In the genomic region with DNA sequence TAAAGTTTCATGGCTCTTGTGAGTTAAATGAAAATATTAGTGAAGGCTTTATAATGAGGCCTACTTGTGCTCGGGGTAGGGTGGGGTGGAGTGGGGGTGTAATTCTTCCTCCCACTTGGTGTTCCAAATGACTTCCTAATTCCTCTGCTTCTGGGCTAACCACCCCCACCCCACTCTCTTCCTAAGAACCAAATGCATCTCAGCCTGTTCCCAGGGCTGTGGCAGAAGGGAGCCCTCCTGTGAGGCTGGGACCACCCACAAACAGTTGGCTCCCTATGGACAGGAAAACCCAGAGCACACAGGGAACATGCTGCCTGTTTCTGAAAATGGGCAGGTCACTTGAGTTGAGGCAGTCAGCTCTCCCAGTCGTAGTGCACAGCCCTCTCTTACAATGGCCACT, we compare ENCODE assay signal across 13 mouse cellular contexts.
DNase-seq lines count a peak whose midpoint lies in the region; ATAC-seq lines count a peak whose summit lies in the region.
"Had no signal": no experiment of that assay in that cellular context is flagged by ENCODE, and none has a peak within 500 bp of the region (broad histone marks: within the 10 kb centered on the region; RNA-seq: fewer than 3 reads in every experiment).

No protein-coding gene starts in this region.

- 45% methylated on average over 2 of the region's 2 CpGs for WGBS in embryonic facial prominence, embryonic 10.5 days
- 58% methylated on average over 2 of the region's 2 CpGs for WGBS in liver, embryonic 11.5 days

- H3K9me3 ChIP-seq in embryonic facial prominence, embryonic 10.5 days = no peaks in the 10 kb centered on the region
- no peaks in the 10 kb centered on the region for H3K9me3 ChIP-seq in liver, embryonic 11.5 days (ENCODE audit: control insufficient read depth, low read length)
- H3K9me3 ChIP-seq: midbrain, embryonic 10.5 days had no signal

- H3K4me3 ChIP-seq in embryonic facial prominence, embryonic 10.5 days = no peak overlapping the region
- H3K4me3 ChIP-seq in liver, embryonic 11.5 days (ENCODE audit: low read depth, low read length) = no peak overlapping the region
- H3K4me3 ChIP-seq: gastrocnemius, adult 2 months; midbrain, embryonic 10.5 days had no signal

- H3K4me1 ChIP-seq in embryonic facial prominence, embryonic 10.5 days = peaks cover 35% of the 10 kb centered on the region
- H3K4me1 ChIP-seq in liver, embryonic 11.5 days (replicated peaks; ENCODE audit: control insufficient read depth, insufficient read depth, low read length) = no peaks in the 10 kb centered on the region
- H3K4me1 ChIP-seq: midbrain, embryonic 10.5 days had no signal

- H3K36me3 ChIP-seq in embryonic facial prominence, embryonic 10.5 days (replicated peaks) = no peaks in the 10 kb centered on the region
- no peaks in the 10 kb centered on the region for H3K36me3 ChIP-seq in liver, embryonic 11.5 days (ENCODE audit: control insufficient read depth, insufficient read depth, low read length)
- H3K36me3 ChIP-seq: midbrain, embryonic 10.5 days had no signal

- no peak for ATAC-seq in liver, embryonic 11.5 days (replicated peaks; ENCODE audit: low FRiP score)
- ATAC-seq: forebrain, postnatal 0 days had no signal

- H3K27me3 ChIP-seq in embryonic facial prominence, embryonic 10.5 days (replicated peaks; ENCODE audit: low read depth, poor library complexity, severe bottlenecking) = no peaks in the 10 kb centered on the region
- H3K27me3 ChIP-seq in liver, embryonic 11.5 days (replicated peaks; ENCODE audit: control insufficient read depth, insufficient read depth, low read length) = no peaks in the 10 kb centered on the region

- DNase-seq in kidney, postnatal 10 days = peak; percentile 32
- DNase-seq in kidney, postnatal 36 days = no peak
- DNase-seq in brain, adult 2 months (ENCODE audit: low read depth, low spot score) = peak; percentile 49
- DNase-seq in embryonic facial prominence, embryonic 10.5 days (ENCODE audit: low spot score) = peak; percentile 13
- peak; percentile 45 to 63 for DNase-seq in layer of hippocampus, postnatal 36 days
- DNase-seq in adrenal gland, postnatal 25 days = no peak
- no peak for DNase-seq in liver, embryonic 11.5 days (ENCODE audit: low spot score)
- DNase-seq: adrenal gland, postnatal 36 days; cerebellum, adult 9-10 months; forebrain, postnatal 0 days; gastrocnemius, adult 2 months; lung, postnatal 4 days had no signal

- no peak overlapping the region for H3K4me2 ChIP-seq in liver, embryonic 11.5 days

- no peak overlapping the region for H3K27ac ChIP-seq in embryonic facial prominence, embryonic 10.5 days (replicated peaks)
- no peak overlapping the region for H3K27ac ChIP-seq in liver, embryonic 11.5 days (ENCODE audit: low read depth, low read length)
- H3K27ac ChIP-seq: gastrocnemius, adult 2 months; midbrain, embryonic 10.5 days had no signal

- no peak overlapping the region for H3K9ac ChIP-seq in liver, embryonic 11.5 days (ENCODE audit: low read depth, low read length)
- H3K9ac ChIP-seq: forebrain, postnatal 0 days had no signal

Comparison
In these comparisons a context has a peak if more than half of its experiments do, and no peak if none do; other contexts are left out.
1. DNase-seq: peak in kidney, postnatal 10 days (single experiment), brain, adult 2 months (single experiment), embryonic facial prominence, embryonic 10.5 days (single experiment) and layer of hippocampus, postnatal 36 days (2 of 2); none in kidney, postnatal 36 days (0 of 2), adrenal gland, postnatal 25 days (single experiment) and liver, embryonic 11.5 days (single experiment).